Comparison of ENCODE assay signal across 15 mouse cellular contexts in the genomic region with DNA sequence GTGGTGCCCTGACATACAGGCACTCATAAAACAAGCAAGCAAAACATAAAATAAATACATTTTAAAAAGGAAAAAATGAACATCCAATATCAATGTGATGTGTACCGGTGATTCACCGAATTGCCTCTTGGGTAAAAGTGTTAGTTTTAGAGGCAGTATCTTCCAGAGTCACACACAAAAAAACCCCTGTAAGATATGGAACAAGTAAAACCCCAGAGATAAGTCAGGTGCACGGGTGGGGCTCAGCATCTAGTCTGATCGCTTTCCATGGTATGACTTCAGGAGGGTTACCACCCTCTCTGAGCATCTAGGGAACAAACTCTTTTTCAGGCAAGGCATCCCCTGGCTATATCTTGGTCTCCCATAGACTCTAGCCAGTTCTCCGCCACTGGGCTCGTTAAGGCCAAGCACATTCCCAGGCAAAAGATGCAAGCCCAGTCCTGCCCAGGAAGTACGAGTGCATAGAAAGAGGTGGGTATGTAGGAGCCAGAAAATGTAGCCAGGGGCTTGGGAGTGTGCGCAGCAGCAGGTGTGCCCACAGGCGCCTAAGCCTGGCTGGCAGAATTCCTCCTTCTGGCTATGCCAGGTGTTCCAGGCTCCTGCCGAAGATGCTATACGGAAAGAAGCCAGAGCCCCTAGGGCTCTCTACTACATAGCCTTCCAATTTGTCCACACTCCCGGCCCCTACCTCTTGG. TPM values are rescaled to one million over a fixed set of nuclear protein-coding genes. Genes with fewer than 3 reads are reported as not detected.
A peak's percentile ranks its signal among the peaks of the same experiment; 100 is the strongest.
DNase-seq lines count a peak whose midpoint lies in the region; ATAC-seq and TF ChIP-seq lines count a peak whose summit lies in the region.
"Had no signal": no experiment of that assay in that cellular context is flagged by ENCODE, and none has a peak within 500 bp of the region (broad histone marks: within the 10 kb centered on the region; RNA-seq: fewer than 3 reads in every experiment).

No protein-coding gene starts in this region.

- no peak for TF ChIP-seq CTCF in heart, adult 2 months (IDR thresholded peaks at IDR 0.05)

- TF ChIP-seq POLR2A in heart, adult 2 months (IDR thresholded peaks at IDR 0.05; ENCODE audit: insufficient read depth, low read depth, low read length) = no peak

- H3K27me3 ChIP-seq in heart, adult 2 months (ENCODE audit: control insufficient read depth, insufficient read depth, low read length) = no peaks in the 10 kb centered on the region
- H3K27me3 ChIP-seq in forebrain, embryonic 16.5 days (replicated peaks; ENCODE audit: control insufficient read depth, insufficient read depth, low read length) = no peaks in the 10 kb centered on the region
- H3K27me3 ChIP-seq in midbrain, embryonic 13.5 days = no peaks in the 10 kb centered on the region

- peaks cover 2% of the 10 kb centered on the region for H3K79me2 ChIP-seq in heart, adult 2 months (replicated peaks; ENCODE audit: control insufficient read depth, insufficient read depth, low read length)

- no peak for TF ChIP-seq EP300 in heart, adult 2 months (IDR thresholded peaks at IDR 0.05; ENCODE audit: insufficient read depth, low read depth, low read length)

- H3K4me1 ChIP-seq in heart, adult 2 months (ENCODE audit: control insufficient read depth, insufficient read depth, low read length) = peaks cover 22% of the 10 kb centered on the region
- peaks cover 50% of the 10 kb centered on the region for H3K4me1 ChIP-seq in forebrain, embryonic 16.5 days (replicated peaks; ENCODE audit: control insufficient read depth, insufficient read depth, low read length)
- peaks cover 62% of the 10 kb centered on the region for H3K4me1 ChIP-seq in midbrain, embryonic 13.5 days (replicated peaks)

- intact Hi-C loops in heart, adult 2 months (cut with DNase I) = no loop called here
- intact Hi-C loops in heart, postnatal 14 days (cut with DNase I) = no loop called here

- no peak overlapping the region for H3K4me3 ChIP-seq in heart, adult 2 months
- peak overlapping the region; percentile 83 for H3K4me3 ChIP-seq in forebrain, embryonic 16.5 days (replicated peaks; ENCODE audit: low read length)
- H3K4me3 ChIP-seq in midbrain, embryonic 13.5 days (replicated peaks) = 0 out of 2 replicates have a peak overlapping the region, but pooled peaks have one; percentile 86

- H3K4me2 ChIP-seq in forebrain, embryonic 16.5 days (ENCODE audit: low read length) = peak overlapping the region; percentile 75
- H3K4me2 ChIP-seq in midbrain, embryonic 13.5 days (replicated peaks) = peak overlapping the region; percentile 92

- no peak overlapping the region for H3K9ac ChIP-seq in heart, adult 2 months (ENCODE audit: low read depth, low read length)
- no peak overlapping the region for H3K9ac ChIP-seq in forebrain, embryonic 16.5 days (replicated peaks; ENCODE audit: low read depth, low read length)
- H3K9ac ChIP-seq in midbrain, embryonic 13.5 days (replicated peaks) = 0 out of 2 replicates have a peak overlapping the region, but pooled peaks have one; percentile 93

- no peaks in the 10 kb centered on the region for H3K9me3 ChIP-seq in forebrain, embryonic 16.5 days (ENCODE audit: control insufficient read depth, low read length)
- H3K9me3 ChIP-seq in midbrain, embryonic 13.5 days = no peaks in the 10 kb centered on the region

- H3K27ac ChIP-seq in heart, adult 2 months = peak overlapping the region; percentile 90
- H3K27ac ChIP-seq in forebrain, embryonic 16.5 days (ENCODE audit: low read length) = peak overlapping the region; percentile 30; the same call in 1 of the 2 replicates
- H3K27ac ChIP-seq in midbrain, embryonic 13.5 days = peak overlapping the region; percentile 35; the same call in 1 of the 2 replicates
- H3K27ac ChIP-seq: macrophage had no signal

- no peak for ATAC-seq in forebrain, embryonic 16.5 days
- no peak for ATAC-seq in midbrain, embryonic 13.5 days
- no peak for ATAC-seq in megakaryocyte progenitor cell, adult 5-6 weeks (replicated peaks; ENCODE audit: poor library complexity)

- DNase-seq in heart, adult 2 months = no peak
- DNase-seq in heart, postnatal 14 days = no peak
- peak; percentile 59 to 62 for DNase-seq in cerebellum, adult 18-20 months
- DNase-seq in right cerebral cortex, adult 2 months (ENCODE audit: low spot score in 2 of 2) = no peak
- DNase-seq in right cerebral cortex, postnatal 25 days = no peak
- DNase-seq: adrenal gland, postnatal 10 days; B cell, adult 2 months; heart, postnatal 36 days had no signal

- WGBS in heart, adult 2 months = 73% methylated on average over 12 of the region's 12 CpGs
- 71% methylated on average over 12 of the region's 12 CpGs for WGBS in forebrain, embryonic 16.5 days
- 90% methylated on average over 12 of the region's 12 CpGs for WGBS in midbrain, embryonic 13.5 days

- peaks cover 14% of the 10 kb centered on the region for H3K36me3 ChIP-seq in heart, adult 2 months (ENCODE audit: control insufficient read depth, insufficient read depth, low read length)
- 0 out of 2 replicates have a peak, but pooled peaks cover 4% of the 10 kb centered on the region for H3K36me3 ChIP-seq in forebrain, embryonic 16.5 days (ENCODE audit: control insufficient read depth, insufficient read depth)
- peaks cover 43% of the 10 kb centered on the region for H3K36me3 ChIP-seq in midbrain, embryonic 13.5 days

RNA-seq across cellular contexts. Expression of gene Phldb1, which starts 15.9 kb away (rescaled TPM):
- 100 to 1,000 TPM; 104 to 108 TPM for total RNA-seq in heart, adult 2 months (2021)
- 146 and 165 TPM in 2 replicates for polyA plus RNA-seq in heart, adult 2 months (2012; rRNA removed)
- 100 to 1,000 TPM; 124 to 132 TPM for total RNA-seq in heart, postnatal 14 days (2021)
- polyA plus RNA-seq in forebrain, embryonic 16.5 days (2015; fragmentation: Nextera tagmentation; extraction: Ambion mirVana) = 45.0 and 53.6 TPM in 2 replicates
- polyA plus RNA-seq in midbrain, embryonic 13.5 days (2015; fragmentation: Nextera tagmentation; extraction: Ambion mirVana) = 47.9 and 55.5 TPM in 2 replicates
- 0.64 and 1.4 TPM in 2 replicates for total RNA-seq in megakaryocyte progenitor cell, adult 5-6 weeks (2015)
- 2.7 and 5.7 TPM in 2 replicates for total RNA-seq in megakaryocyte progenitor cell, adult 5-6 weeks (2017)

RNA-seq across cellular contexts. Expression of gene Treh, which starts 46.1 kb away (rescaled TPM):
- total RNA-seq in heart, adult 2 months (2021) = not detected
- polyA plus RNA-seq in heart, adult 2 months (2012; rRNA removed) = not detected in 2 replicates
- total RNA-seq in heart, postnatal 14 days (2021) = not detected
- polyA plus RNA-seq in forebrain, embryonic 16.5 days (2015; fragmentation: Nextera tagmentation; extraction: Ambion mirVana) = not detected in 2 replicates
- not detected in 2 replicates for polyA plus RNA-seq in midbrain, embryonic 13.5 days (2015; fragmentation: Nextera tagmentation; extraction: Ambion mirVana)
- not detected in 2 replicates for total RNA-seq in megakaryocyte progenitor cell, adult 5-6 weeks (2015)
- not detected in 2 replicates for total RNA-seq in megakaryocyte progenitor cell, adult 5-6 weeks (2017)
- total RNA-seq: adrenal gland, postnatal 10 days; gastrocnemius, adult 8-10 months; heart, postnatal 36 days had no signal
- polyA plus RNA-seq: liver, embryonic 11.5 days; macrophage; stomach, embryonic 14.5 days had no signal

RNA-seq across cellular contexts. Expression of gene Arcn1, which starts 48.6 kb away (rescaled TPM):
- total RNA-seq in heart, adult 2 months (2021) = 10 to 100 TPM; 78.6 to 93.9 TPM
- polyA plus RNA-seq in heart, adult 2 months (2012; rRNA removed) = 28.2 and 57.5 TPM in 2 replicates
- total RNA-seq in heart, postnatal 14 days (2021) = 10 to 100 TPM; 80.1 to 88.6 TPM
- 150 and 161 TPM in 2 replicates for polyA plus RNA-seq in forebrain, embryonic 16.5 days (2015; fragmentation: Nextera tagmentation; extraction: Ambion mirVana)
- 142 and 145 TPM in 2 replicates for polyA plus RNA-seq in midbrain, embryonic 13.5 days (2015; fragmentation: Nextera tagmentation; extraction: Ambion mirVana)
- 169 and 181 TPM in 2 replicates for total RNA-seq in megakaryocyte progenitor cell, adult 5-6 weeks (2015)
- 163 and 188 TPM in 2 replicates for total RNA-seq in megakaryocyte progenitor cell, adult 5-6 weeks (2017)

RNA-seq across cellular contexts. Expression of gene Ift46, which starts 48.6 kb away (rescaled TPM):
- total RNA-seq in heart, adult 2 months (2021) = 10 to 100 TPM; 22.7 to 27.8 TPM
- polyA plus RNA-seq in heart, adult 2 months (2012; rRNA removed) = 28.3 and 36.1 TPM in 2 replicates
- total RNA-seq in heart, postnatal 14 days (2021) = 10 to 100 TPM; 32.7 to 41.8 TPM
- polyA plus RNA-seq in forebrain, embryonic 16.5 days (2015; fragmentation: Nextera tagmentation; extraction: Ambion mirVana) = 184 and 187 TPM in 2 replicates
- 171 and 183 TPM in 2 replicates for polyA plus RNA-seq in midbrain, embryonic 13.5 days (2015; fragmentation: Nextera tagmentation; extraction: Ambion mirVana)
- total RNA-seq in megakaryocyte progenitor cell, adult 5-6 weeks (2015) = 33.3 and 34.0 TPM in 2 replicates
- 25.9 and 38.9 TPM in 2 replicates for total RNA-seq in megakaryocyte progenitor cell, adult 5-6 weeks (2017)

Comparison
In these comparisons a context has a peak if more than half of its experiments do, and no peak if none do; other contexts are left out.
1. DNase-seq: peak in cerebellum, adult 18-20 months (2 of 2); none in heart, adult 2 months (0 of 2), heart, postnatal 14 days (0 of 2), right cerebral cortex, adult 2 months (0 of 2) and right cerebral cortex, postnatal 25 days (single experiment).
2. H3K27ac ChIP-seq: peak in every context shown above with its lines; median percentile 90 in heart, adult 2 months; 35 in midbrain, embryonic 13.5 days; 30 in forebrain, embryonic 16.5 days.
3. RNA of gene Phldb1, which starts 15.9 kb away (total RNA-seq): 124 to 132 TPM in heart, postnatal 14 days and 104 to 108 TPM in heart, adult 2 months; 0.64 to 5.7 TPM in megakaryocyte progenitor cell, adult 5-6 weeks; every median in the first group is over 10 times any median in the second.